Mouse (Mus musculus) heart, embryonic 15.5 days (tissue): Measurements from ENCODE around the gene Mrps33. TPM values are rescaled to one million over a fixed set of nuclear protein-coding genes. Genes with fewer than 3 reads are reported as not detected.

Experiments
- ATAC-seq: fragments of 200-750 bp; cut with Nextera tagmentation; replicated peaks from 2 replicates; pipeline ENCODE4 v1.8.0; 2017; ENCODE audit warnings: low read depth, moderate TSS enrichment; ENCODE audit not compliant: insufficient number of reproducible peaks, insufficient read depth, low FRiP score
- H3K27ac ChIP-seq: fragments of 300-500 bp; sonication (generic); 2 replicates; pipeline ENCODE4 v1.5.1; 2015; ENCODE audit warnings: mild to moderate bottlenecking, inconsistent platforms
- H3K27me3 ChIP-seq: fragments of 300-500 bp; sonication (generic); 2 replicates; pipeline ENCODE4 v1.6.1; 2015; ENCODE audit warnings: inconsistent platforms
- H3K36me3 ChIP-seq: fragments of 300-500 bp; sonication (generic); 2 replicates; pipeline ENCODE4 v1.6.1; 2015; ENCODE audit warnings: mild to moderate bottlenecking, inconsistent platforms
- H3K4me1 ChIP-seq: fragments of 300-500 bp; sonication (generic); replicated peaks from 2 replicates; pipeline ENCODE4 v1.6.1; 2015; ENCODE audit warnings: inconsistent platforms
- H3K4me2 ChIP-seq: fragments of 300-500 bp; sonication (generic); 2 replicates; pipeline ENCODE4 v1.6.1; 2015; ENCODE audit warnings: inconsistent platforms, mild to moderate bottlenecking, moderate library complexity
- H3K4me3 ChIP-seq: fragments of 300-500 bp; sonication (generic); 2 replicates; pipeline ENCODE4 v1.5.1; 2015; ENCODE audit warnings: mild to moderate bottlenecking, inconsistent platforms
- H3K9ac ChIP-seq: fragments of 300-500 bp; sonication (generic); 2 replicates; pipeline ENCODE4 v1.6.1; 2015; ENCODE audit warnings: mild to moderate bottlenecking, inconsistent platforms
- H3K9me3 ChIP-seq: fragments of 300-500 bp; sonication (generic); replicated peaks from 2 replicates; pipeline ENCODE4 v1.6.1; 2016; ENCODE audit warnings: inconsistent platforms
- WGBS: fragments of 180-500 bp; shearing (Covaris S2); methylation state at CpG from one replicate; pipeline ENCODE4 v1.1.7; 2015; ENCODE audit warnings: mixed read lengths; 5-methylcytosine and 5-hydroxymethylcytosine counted together
- polyA plus RNA-seq: library from polyadenylated mRNA; unstranded; fragments of >200 nt; fragmentation: Nextera tagmentation; extraction: Ambion mirVana; gene quantifications from 2 replicates; pipeline ENCODE4 v1.2.1, GENCODE M21; 2015

The Mrps33 gene
- polyA plus RNA-seq, 1 experiment from 2014 or later: 187 TPM

- ATAC-seq: no peak
- H3K9me3 ChIP-seq: no peaks in the 10 kb centered on the region
- H3K4me3 ChIP-seq: no peak overlapping the region
- peaks cover 21% of the 10 kb centered on the region for H3K4me1 ChIP-seq
- H3K27me3 ChIP-seq: no peaks in the 10 kb centered on the region
- WGBS: 90% methylated on average over 1 of the region's 1 CpGs
- no peaks in the 10 kb centered on the region for H3K36me3 ChIP-seq
- H3K27ac ChIP-seq: no peak overlapping the region
- H3K9ac ChIP-seq: no peak overlapping the region
- H3K4me2 ChIP-seq: no peak overlapping the region
Measured at GRCm38 (mm10) chr6:39778506-39778905, 32.3 kb downstream of the Mrps33 start.

GRCm38 (mm10) chr6:39776275-39776674 is 34.5 kb downstream of the Mrps33 start:
- 87% methylated on average over 6 of the region's 6 CpGs for WGBS
- Histone ChIP-seq H3K27me3 (no peaks in the 10 kb centered on the region), H3K9ac (no peak overlapping the region), H3K36me3 (no peaks in the 10 kb centered on the region), H3K4me2 (no peak overlapping the region), H3K4me3 (no peak overlapping the region), H3K27ac (no peak overlapping the region), H3K4me1 (peaks cover 8% of the 10 kb centered on the region), H3K9me3 (no peaks in the 10 kb centered on the region)
- no peak for ATAC-seq

GRCm38 (mm10) chr6:39775029-39775428 is 35.8 kb downstream of the Mrps33 start:
- no peak for ATAC-seq
- no peaks in the 10 kb centered on the region for H3K9me3 ChIP-seq
- 80% methylated on average over 9 of the region's 9 CpGs for WGBS
- H3K9ac ChIP-seq: no peak overlapping the region
- 0 out of 2 replicates have a peak, but pooled peaks cover 2% of the 10 kb centered on the region for H3K4me1 ChIP-seq
- no peak overlapping the region for H3K4me3 ChIP-seq
- H3K27me3 ChIP-seq: no peaks in the 10 kb centered on the region
- H3K36me3 ChIP-seq: no peaks in the 10 kb centered on the region
- H3K27ac ChIP-seq: no peak overlapping the region
- H3K4me2 ChIP-seq: no peak overlapping the region

- no peak overlapping the region for H3K9ac ChIP-seq
- H3K27me3 ChIP-seq: no peaks in the 10 kb centered on the region
- no peaks in the 10 kb centered on the region for H3K9me3 ChIP-seq
- H3K4me2 ChIP-seq: no peak overlapping the region
- WGBS: 91% methylated on average over 2 of the region's 2 CpGs
- H3K27ac ChIP-seq: no peak overlapping the region
- no peak for ATAC-seq
- no peaks in the 10 kb centered on the region for H3K36me3 ChIP-seq
- H3K4me1 ChIP-seq: 0 out of 2 replicates have a peak, but pooled peaks cover 3% of the 10 kb centered on the region
- no peak overlapping the region for H3K4me3 ChIP-seq
Measured at GRCm38 (mm10) chr6:39757229-39757628, 53.6 kb downstream of the Mrps33 start.

Other genes with a start within 250 kb of the Mrps33 start
- 18.4 and 18.9 TPM in 2 replicates for gene Adck2, start 237.1 kb downstream of the Mrps33 start, polyA plus RNA-seq
- 2.0 TPM in 1 of 2 replicates, not detected in the other for gene Gm42420, start 225.2 kb downstream of the Mrps33 start, polyA plus RNA-seq
- gene Ndufb2, start 218.4 kb downstream of the Mrps33 start, polyA plus RNA-seq: 546 and 708 TPM in 2 replicates
- gene Braf, start 85.5 kb downstream of the Mrps33 start, polyA plus RNA-seq: 8.7 and 11.0 TPM in 2 replicates
- 0.01 and 0.23 TPM in 2 replicates for gene Tmem178b, start 62.3 kb upstream of the Mrps33 start, polyA plus RNA-seq